Mouse (Mus musculus): Measurements from ENCODE around the gene Chrm2. TPM values are rescaled to one million over a fixed set of nuclear protein-coding genes. Genes with fewer than 3 reads are reported as not detected.
A peak's percentile ranks its signal among the peaks of the same experiment; 100 is the strongest.

Chrm2 gene
- 4.1 and 5.1 TPM in 2 replicates for polyA plus RNA-seq (2015; fragmentation: Nextera tagmentation; extraction: Ambion mirVana)

GRCm38 (mm10) chr6:36387612-36388400 lies at the start of gene Chrm2:
Chrm2 (plus strand) TSS chr6:36388084.
- TF ChIP-seq CTCF (IDR thresholded peaks at IDR 0.05) (no peak), EP300 (IDR thresholded peaks at IDR 0.05) (no peak)
- Histone ChIP-seq H3K4me2 (replicated peaks; ENCODE audit: low read depth, low read length) (peak within 1 kb of the TSS; percentile 75), H3K27me3 (replicated peaks; ENCODE audit: insufficient read depth, low read length) (peaks cover 10% of the 10 kb centered on the region; the same call in 1 of the 2 replicates), H3K4me3 (ENCODE audit: low read depth, low read length) (peak within 1 kb of the TSS; percentile 48), H3K9ac (replicated peaks; ENCODE audit: low read depth) (0 out of 2 replicates have a peak within 1 kb of the TSS, but pooled peaks have one; percentile 13), H3K27ac (ENCODE audit: low read length) (no peak within 1 kb of the TSS), H3K9me3 (ENCODE audit: low read length) (no peaks in the 10 kb centered on the region), H3K36me3 (ENCODE audit: insufficient read depth, low read length) (no peaks in the 10 kb centered on the region), H3K4me1 (ENCODE audit: insufficient read depth, low read depth, low read length) (no peaks in the 10 kb centered on the region; the same call in 1 of the 2 replicates)
- 3% methylated on average over 30 of the region's 30 CpGs for WGBS
- ATAC-seq: peak; percentile 16
- peak; percentile 18 for DNase-seq (ENCODE audit: low spot score)

GRCm38 (mm10) chr6:36373983-36374382 lies 13.9 kb upstream of the Chrm2 start:
- 62% methylated on average over 2 of the region's 2 CpGs for WGBS
- H3K27me3 ChIP-seq (replicated peaks; ENCODE audit: insufficient read depth, low read length): no peaks in the 10 kb centered on the region
- H3K9me3 ChIP-seq (ENCODE audit: low read length): no peaks in the 10 kb centered on the region
- H3K4me2 ChIP-seq (replicated peaks; ENCODE audit: low read depth, low read length): no peak overlapping the region
- H3K27ac ChIP-seq (ENCODE audit: low read length): no peak overlapping the region
- no peaks in the 10 kb centered on the region for H3K4me1 ChIP-seq (ENCODE audit: insufficient read depth, low read depth, low read length)
- no peaks in the 10 kb centered on the region for H3K36me3 ChIP-seq (ENCODE audit: insufficient read depth, low read length)
- H3K9ac ChIP-seq (replicated peaks; ENCODE audit: low read depth): no peak overlapping the region
- H3K4me3 ChIP-seq (ENCODE audit: low read depth, low read length): no peak overlapping the region
- DNase-seq (ENCODE audit: low spot score) (no peak), ATAC-seq (no peak)
- TF ChIP-seq EP300 (IDR thresholded peaks at IDR 0.05): no peak
- no peak for TF ChIP-seq CTCF (IDR thresholded peaks at IDR 0.05)

DNA sequence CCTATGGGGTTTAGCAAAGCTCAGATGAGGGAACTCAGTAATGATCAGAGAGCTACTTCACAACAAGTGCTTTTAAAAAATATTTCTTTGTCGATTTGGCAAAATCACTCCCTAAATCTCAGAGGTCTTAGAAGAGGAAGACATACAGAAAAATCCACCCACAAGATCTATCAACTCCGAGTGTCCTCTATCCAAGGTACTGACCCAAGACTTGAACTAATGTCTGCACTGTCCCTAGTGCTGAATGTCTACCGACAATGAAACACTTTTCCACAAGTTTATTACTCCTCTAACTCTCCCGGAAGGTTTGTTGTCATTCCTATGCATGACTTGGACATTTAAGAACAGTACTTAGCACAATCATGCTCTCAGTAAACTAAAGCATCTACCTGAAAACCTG lies 9.9 kb upstream of the Chrm2 start:
- TF ChIP-seq EP300 (IDR thresholded peaks at IDR 0.05) (no peak), CTCF (IDR thresholded peaks at IDR 0.05) (no peak)
- Histone ChIP-seq H3K27me3 (replicated peaks; ENCODE audit: insufficient read depth, low read length) (no peaks in the 10 kb centered on the region), H3K4me3 (ENCODE audit: low read depth, low read length) (no peak overlapping the region), H3K4me1 (ENCODE audit: insufficient read depth, low read depth, low read length) (no peaks in the 10 kb centered on the region), H3K4me2 (replicated peaks; ENCODE audit: low read depth, low read length) (no peak overlapping the region), H3K9me3 (ENCODE audit: low read length) (no peaks in the 10 kb centered on the region), H3K27ac (ENCODE audit: low read length) (no peak overlapping the region), H3K36me3 (ENCODE audit: insufficient read depth, low read length) (no peaks in the 10 kb centered on the region), H3K9ac (replicated peaks; ENCODE audit: low read depth) (no peak overlapping the region)
- 61% methylated on average over 4 of the region's 4 CpGs for WGBS
- ATAC-seq (no peak), DNase-seq (ENCODE audit: low spot score) (no peak)

GRCm38 (mm10) chr6:36384102-36384501 lies 3.8 kb upstream of the Chrm2 start:
- no peaks in the 10 kb centered on the region for H3K36me3 ChIP-seq (ENCODE audit: insufficient read depth, low read length)
- WGBS: 47% methylated on average over 3 of the region's 3 CpGs
- no peak overlapping the region for H3K4me2 ChIP-seq (replicated peaks; ENCODE audit: low read depth, low read length)
- DNase-seq (ENCODE audit: low spot score) (no peak), ATAC-seq (no peak)
- H3K9ac ChIP-seq (replicated peaks; ENCODE audit: low read depth): no peak overlapping the region
- no peak overlapping the region for H3K4me3 ChIP-seq (ENCODE audit: low read depth, low read length)
- H3K27ac ChIP-seq (ENCODE audit: low read length): no peak overlapping the region
- no peaks in the 10 kb centered on the region for H3K9me3 ChIP-seq (ENCODE audit: low read length)
- TF ChIP-seq CTCF (IDR thresholded peaks at IDR 0.05): peak; percentile 27
- TF ChIP-seq EP300 (IDR thresholded peaks at IDR 0.05): no peak
- H3K4me1 ChIP-seq (ENCODE audit: insufficient read depth, low read depth, low read length): no peaks in the 10 kb centered on the region; the same call in 1 of the 2 replicates
- peaks cover 5% of the 10 kb centered on the region; the same call in 1 of the 2 replicates for H3K27me3 ChIP-seq (replicated peaks; ENCODE audit: insufficient read depth, low read length)

GRCm38 (mm10) chr6:36388401-36389259 lies 746 bp downstream of the Chrm2 start:
- Histone ChIP-seq H3K9ac (replicated peaks; ENCODE audit: low read depth) (0 out of 2 replicates have a peak overlapping the region, but pooled peaks have one; percentile 13), H3K4me3 (ENCODE audit: low read depth, low read length) (peak overlapping the region; percentile 48), H3K27me3 (replicated peaks; ENCODE audit: insufficient read depth, low read length) (peaks cover 10% of the 10 kb centered on the region; the same call in 1 of the 2 replicates), H3K9me3 (ENCODE audit: low read length) (no peaks in the 10 kb centered on the region), H3K4me2 (replicated peaks; ENCODE audit: low read depth, low read length) (peak overlapping the region; percentile 75), H3K27ac (ENCODE audit: low read length) (no peak overlapping the region), H3K4me1 (ENCODE audit: insufficient read depth, low read depth, low read length) (no peaks in the 10 kb centered on the region; the same call in 1 of the 2 replicates), H3K36me3 (ENCODE audit: insufficient read depth, low read length) (no peaks in the 10 kb centered on the region)
- 2% methylated on average over 35 of the region's 36 CpGs for WGBS
- ATAC-seq (0 out of 2 replicates have a peak, but pooled peaks have one; percentile 14), DNase-seq (ENCODE audit: low spot score) (no peak)
- TF ChIP-seq CTCF (IDR thresholded peaks at IDR 0.05) (no peak), EP300 (IDR thresholded peaks at IDR 0.05) (no peak)
